Mouse (Mus musculus): Measurements from ENCODE around the gene Stam. TPM values are rescaled to one million over a fixed set of nuclear protein-coding genes. Genes with fewer than 3 reads are reported as not detected.
A peak's percentile ranks its signal among the peaks of the same experiment; 100 is the strongest.

Gene Stam
- total and polyA plus RNA-seq, 2 experiments: 15.6 to 15.8 TPM

DNA sequence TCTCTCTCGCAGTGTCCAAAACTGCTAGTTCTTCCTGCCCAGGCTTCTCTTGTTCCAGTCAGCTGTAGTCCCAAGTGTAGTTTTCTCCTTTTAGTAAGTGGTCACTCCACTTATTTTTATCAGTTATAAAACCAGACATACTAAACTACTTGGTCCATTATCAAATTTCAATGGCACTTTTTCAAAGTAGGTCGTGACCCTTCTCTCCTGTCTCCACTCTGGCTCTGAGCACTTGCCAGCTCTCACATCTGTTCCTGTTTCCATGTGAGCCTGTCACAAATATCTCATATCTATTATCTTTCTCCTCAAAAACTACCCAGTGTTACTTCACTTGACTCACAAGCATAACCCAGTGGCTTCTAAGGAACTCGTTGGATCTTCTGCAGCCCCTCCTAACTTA is 71.4 kb downstream of the Stam start:
- DNase-seq (ENCODE audit: extremely low read depth, low read depth, low spot score): peak; percentile 17
- no peak overlapping the region for H3K27ac ChIP-seq (replicated peaks; ENCODE audit: insufficient read depth, low read depth, low read length)
- no peaks in the 10 kb centered on the region for H3K79me2 ChIP-seq (ENCODE audit: control insufficient read depth, insufficient read depth, low read length)
- peaks cover 34% of the 10 kb centered on the region for H3K36me3 ChIP-seq (ENCODE audit: control insufficient read depth, insufficient read depth, low read length)
- WGBS: 61% methylated on average over 3 of the region's 3 CpGs
- no peak overlapping the region for H3K9ac ChIP-seq (ENCODE audit: low read depth, low read length)
- H3K4me3 ChIP-seq (ENCODE audit: insufficient read depth, low read depth, low read length): no peak overlapping the region
- H3K27me3 ChIP-seq (ENCODE audit: control insufficient read depth, insufficient read depth, low read length): no peaks in the 10 kb centered on the region
- no peaks in the 10 kb centered on the region for H3K4me1 ChIP-seq (ENCODE audit: control insufficient read depth, insufficient read depth, low read length)
- TF ChIP-seq POLR2A (IDR thresholded peaks at IDR 0.05; ENCODE audit: extremely low read depth, insufficient read depth, low read length) (no peak), CTCF (IDR thresholded peaks at IDR 0.05; ENCODE audit: low read depth, low read length) (no peak)

DNA sequence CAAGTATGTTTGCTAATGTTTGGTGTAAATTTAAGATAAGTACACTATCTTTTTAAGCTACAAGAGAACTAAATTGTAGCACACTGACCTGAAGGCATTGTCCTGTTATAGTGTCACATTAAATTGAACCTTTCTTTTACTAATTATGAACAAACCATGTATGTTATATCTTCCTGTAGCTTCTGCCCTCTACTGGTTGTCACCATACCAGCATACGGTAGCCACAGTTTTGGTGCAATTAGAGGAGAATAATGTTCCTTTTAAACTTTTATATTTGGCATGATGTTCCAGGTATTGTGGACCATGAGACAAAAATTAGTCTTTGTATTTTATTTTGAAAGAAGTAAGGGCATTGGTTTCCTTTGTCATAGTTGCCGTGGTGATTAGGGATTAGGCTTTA is 73.0 kb downstream of the Stam start:
- Histone ChIP-seq H3K4me3 (ENCODE audit: insufficient read depth, low read depth, low read length) (no peak overlapping the region), H3K36me3 (ENCODE audit: control insufficient read depth, insufficient read depth, low read length) (peaks cover 30% of the 10 kb centered on the region), H3K79me2 (ENCODE audit: control insufficient read depth, insufficient read depth, low read length) (no peaks in the 10 kb centered on the region), H3K27ac (replicated peaks; ENCODE audit: insufficient read depth, low read depth, low read length) (no peak overlapping the region), H3K27me3 (ENCODE audit: control insufficient read depth, insufficient read depth, low read length) (no peaks in the 10 kb centered on the region), H3K4me1 (ENCODE audit: control insufficient read depth, insufficient read depth, low read length) (no peaks in the 10 kb centered on the region), H3K9ac (ENCODE audit: low read depth, low read length) (no peak overlapping the region)
- no peak for TF ChIP-seq POLR2A (IDR thresholded peaks at IDR 0.05; ENCODE audit: extremely low read depth, insufficient read depth, low read length)
- TF ChIP-seq CTCF (IDR thresholded peaks at IDR 0.05; ENCODE audit: low read depth, low read length): no peak
- DNase-seq (ENCODE audit: extremely low read depth, low read depth, low spot score): peak; percentile 19
- WGBS: 92% methylated on average over 2 of the region's 2 CpGs

DNA sequence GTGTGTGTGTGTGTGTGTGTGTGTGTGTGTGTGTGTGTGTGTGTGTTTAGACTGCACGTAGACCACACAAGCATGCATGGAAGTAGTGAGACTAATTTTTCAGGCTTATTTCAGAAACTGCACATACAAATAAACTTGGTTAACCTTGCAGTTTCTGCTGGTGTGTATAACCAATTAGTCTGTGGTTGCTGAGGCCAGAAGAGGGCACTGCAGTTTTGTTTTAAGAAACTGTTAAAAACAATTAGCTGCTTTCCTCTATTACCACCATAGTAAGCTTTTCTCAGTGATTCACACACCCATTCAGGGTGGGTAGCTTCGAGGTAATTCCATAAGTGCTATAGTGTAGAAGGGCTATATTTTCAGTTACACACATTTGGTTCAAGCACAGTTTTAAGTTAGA is 76.9 kb downstream of the Stam start:
- H3K79me2 ChIP-seq (ENCODE audit: control insufficient read depth, insufficient read depth, low read length): no peaks in the 10 kb centered on the region
- no peak overlapping the region for H3K9ac ChIP-seq (ENCODE audit: low read depth, low read length)
- no peak for TF ChIP-seq POLR2A (IDR thresholded peaks at IDR 0.05; ENCODE audit: extremely low read depth, insufficient read depth, low read length)
- no peak for TF ChIP-seq CTCF (IDR thresholded peaks at IDR 0.05; ENCODE audit: low read depth, low read length)
- H3K27me3 ChIP-seq (ENCODE audit: control insufficient read depth, insufficient read depth, low read length): no peaks in the 10 kb centered on the region
- no peaks in the 10 kb centered on the region for H3K4me1 ChIP-seq (ENCODE audit: control insufficient read depth, insufficient read depth, low read length)
- 97% methylated on average over 2 of the region's 2 CpGs for WGBS
- H3K36me3 ChIP-seq (ENCODE audit: control insufficient read depth, insufficient read depth, low read length): peaks cover 16% of the 10 kb centered on the region
- no peak overlapping the region for H3K27ac ChIP-seq (replicated peaks; ENCODE audit: insufficient read depth, low read depth, low read length)
- no peak for DNase-seq (ENCODE audit: extremely low read depth, low read depth, low spot score)
- H3K4me3 ChIP-seq (ENCODE audit: insufficient read depth, low read depth, low read length): no peak overlapping the region

DNA sequence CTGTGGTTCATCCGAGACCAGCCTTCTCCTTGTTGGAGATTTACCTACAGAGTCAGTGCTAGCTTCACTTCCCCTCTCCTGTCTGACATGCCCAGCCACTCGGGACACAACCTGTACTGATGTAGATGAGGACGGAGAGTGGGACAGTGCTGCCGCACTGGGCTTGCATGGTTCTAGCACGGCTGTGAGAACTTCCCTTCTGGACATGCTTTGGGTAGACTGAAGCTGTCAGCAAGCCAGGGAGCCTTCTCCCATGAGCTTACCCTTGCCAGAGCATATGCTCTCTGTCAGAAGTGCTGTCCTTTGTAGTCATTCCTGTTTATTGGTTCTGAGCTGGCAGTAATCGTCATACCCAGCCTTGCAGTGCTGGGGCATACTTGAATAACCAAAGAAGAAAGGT is 78.0 kb downstream of the Stam start:
- Histone ChIP-seq H3K27ac (replicated peaks; ENCODE audit: insufficient read depth, low read depth, low read length) (no peak overlapping the region), H3K4me3 (ENCODE audit: insufficient read depth, low read depth, low read length) (no peak overlapping the region), H3K79me2 (ENCODE audit: control insufficient read depth, insufficient read depth, low read length) (no peaks in the 10 kb centered on the region), H3K4me1 (ENCODE audit: control insufficient read depth, insufficient read depth, low read length) (no peaks in the 10 kb centered on the region), H3K36me3 (ENCODE audit: control insufficient read depth, insufficient read depth, low read length) (peaks cover 14% of the 10 kb centered on the region; the same call in 1 of the 2 replicates), H3K27me3 (ENCODE audit: control insufficient read depth, insufficient read depth, low read length) (no peaks in the 10 kb centered on the region), H3K9ac (ENCODE audit: low read depth, low read length) (no peak overlapping the region)
- no peak for DNase-seq (ENCODE audit: extremely low read depth, low read depth, low spot score)
- 96% methylated on average over 6 of the region's 6 CpGs for WGBS
- TF ChIP-seq CTCF (IDR thresholded peaks at IDR 0.05; ENCODE audit: low read depth, low read length): no peak
- TF ChIP-seq POLR2A (IDR thresholded peaks at IDR 0.05; ENCODE audit: extremely low read depth, insufficient read depth, low read length): no peak

DNA sequence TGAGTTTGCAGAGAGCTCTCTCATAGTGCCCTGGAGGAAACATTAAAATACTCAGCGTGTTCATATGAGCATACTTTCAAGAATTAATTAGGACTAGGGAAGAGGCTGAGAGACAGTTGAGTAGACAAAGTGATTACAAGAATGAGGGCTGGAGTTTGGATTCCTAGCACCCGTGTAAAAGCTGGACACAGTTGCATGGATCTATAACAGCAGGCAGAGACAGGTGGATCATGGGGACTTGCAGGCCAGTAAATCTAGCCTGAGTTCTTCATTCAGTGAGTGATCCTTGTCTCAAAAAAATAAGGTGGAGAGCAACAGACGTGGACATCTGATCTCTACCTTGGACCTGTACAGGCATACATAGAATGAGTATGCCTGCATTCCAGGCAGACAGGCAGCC is 85.1 kb downstream of the Stam start:
- no peaks in the 10 kb centered on the region for H3K27me3 ChIP-seq (ENCODE audit: control insufficient read depth, insufficient read depth, low read length)
- no peaks in the 10 kb centered on the region for H3K4me1 ChIP-seq (ENCODE audit: control insufficient read depth, insufficient read depth, low read length)
- no peak overlapping the region for H3K9ac ChIP-seq (ENCODE audit: low read depth, low read length)
- H3K4me3 ChIP-seq (ENCODE audit: insufficient read depth, low read depth, low read length): no peak overlapping the region
- TF ChIP-seq POLR2A (IDR thresholded peaks at IDR 0.05; ENCODE audit: extremely low read depth, insufficient read depth, low read length) (no peak), CTCF (IDR thresholded peaks at IDR 0.05; ENCODE audit: low read depth, low read length) (no peak)
- no peak overlapping the region for H3K27ac ChIP-seq (replicated peaks; ENCODE audit: insufficient read depth, low read depth, low read length)
- no peaks in the 10 kb centered on the region; the same call in 1 of the 2 replicates for H3K79me2 ChIP-seq (ENCODE audit: control insufficient read depth, insufficient read depth, low read length)
- H3K36me3 ChIP-seq (ENCODE audit: control insufficient read depth, insufficient read depth, low read length): peaks cover 6% of the 10 kb centered on the region
- DNase-seq (ENCODE audit: extremely low read depth, low read depth, low spot score): no peak
- WGBS: 80% methylated on average over 3 of the region's 3 CpGs

DNA sequence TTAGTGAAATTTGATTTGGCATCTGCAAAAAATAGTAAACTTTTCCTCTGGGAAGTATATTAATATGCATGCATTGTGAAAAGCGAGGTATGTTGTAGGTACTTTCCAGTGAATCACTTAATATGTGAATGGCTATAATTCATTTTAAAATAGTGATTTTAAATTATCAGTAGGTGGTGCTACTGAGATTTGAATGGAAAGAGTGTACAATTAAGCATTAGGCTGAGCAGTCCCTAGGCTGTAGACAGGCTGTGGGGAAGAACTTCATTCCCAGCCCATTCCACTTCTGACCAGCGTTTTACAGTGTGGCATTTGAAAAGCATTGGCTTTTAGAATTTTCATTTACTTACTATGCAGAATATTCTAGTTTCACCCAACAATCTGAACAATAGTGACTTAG is 85.9 kb downstream of the Stam start:
- no peak overlapping the region for H3K9ac ChIP-seq (ENCODE audit: low read depth, low read length)
- no peak overlapping the region for H3K4me3 ChIP-seq (ENCODE audit: insufficient read depth, low read depth, low read length)
- DNase-seq (ENCODE audit: extremely low read depth, low read depth, low spot score): no peak
- H3K36me3 ChIP-seq (ENCODE audit: control insufficient read depth, insufficient read depth, low read length): peaks cover 6% of the 10 kb centered on the region
- no peaks in the 10 kb centered on the region; the same call in 1 of the 2 replicates for H3K79me2 ChIP-seq (ENCODE audit: control insufficient read depth, insufficient read depth, low read length)
- no peak overlapping the region for H3K27ac ChIP-seq (replicated peaks; ENCODE audit: insufficient read depth, low read depth, low read length)
- H3K4me1 ChIP-seq (ENCODE audit: control insufficient read depth, insufficient read depth, low read length): peaks cover under 1% of the 10 kb centered on the region; the same call in 1 of the 2 replicates
- TF ChIP-seq CTCF (IDR thresholded peaks at IDR 0.05; ENCODE audit: low read depth, low read length): peak; percentile 4; the same call in 1 of the 2 replicates
- TF ChIP-seq POLR2A (IDR thresholded peaks at IDR 0.05; ENCODE audit: extremely low read depth, insufficient read depth, low read length): no peak
- 71% methylated on average over 2 of the region's 2 CpGs for WGBS
- no peaks in the 10 kb centered on the region for H3K27me3 ChIP-seq (ENCODE audit: control insufficient read depth, insufficient read depth, low read length)
